Mouse (Mus musculus) lung, adult 18-20 months (tissue): Measurements from ENCODE around the gene Ece1.
"Not testable (repeated sequence)": the region's sequence is repeated elsewhere in the genome, so short reads cannot be mapped to it uniquely, and the experiment has no call there.

Experiments
- DNase-seq, 2 experiments: peaks; one replicate each; pipeline ENCODE4 v3.0.0; 2022; ENCODE audit warnings: mixed read lengths in 2 of 2

Gene Ece1

GRCm38 (mm10) chr4:137862019-137862418, at the start of gene Ece1:
Ece1 (plus strand) TSS chr4:137862237.
- DNase-seq: peak; percentile 92 to 93

GRCm38 (mm10) chr4:137812946-137813708, 48.9 kb upstream of the Ece1 start:
- no peak for DNase-seq

GRCm38 (mm10) chr4:137814140-137814539, 47.9 kb upstream of the Ece1 start:
- DNase-seq: no peak

GRCm38 (mm10) chr4:137815473-137815872, 46.6 kb upstream of the Ece1 start:
- no peak for DNase-seq

- DNase-seq: no peak
Measured at GRCm38 (mm10) chr4:137816216-137816615, 45.8 kb upstream of the Ece1 start.

GRCm38 (mm10) chr4:137818341-137818740, 43.7 kb upstream of the Ece1 start:
- DNase-seq: no peak

GRCm38 (mm10) chr4:137819487-137819886, 42.5 kb upstream of the Ece1 start:
- DNase-seq: peak in 1 of 2 experiments; percentile 42

GRCm38 (mm10) chr4:137820721-137821120, 41.3 kb upstream of the Ece1 start:
- peak; percentile 34 to 61 for DNase-seq

- no peak for DNase-seq
Measured at GRCm38 (mm10) chr4:137822537-137822936, 39.5 kb upstream of the Ece1 start.

- DNase-seq: no peak
Measured at GRCm38 (mm10) chr4:137823542-137823941, 38.5 kb upstream of the Ece1 start.

- DNase-seq: no peak
Measured at GRCm38 (mm10) chr4:137824881-137825280, 37.2 kb upstream of the Ece1 start.

GRCm38 (mm10) chr4:137830380-137830779, 31.7 kb upstream of the Ece1 start:
- DNase-seq: no peak

- no peak for DNase-seq
Measured at GRCm38 (mm10) chr4:137831598-137831997, 30.4 kb upstream of the Ece1 start.

- peak; percentile 78 to 81 for DNase-seq
Measured at GRCm38 (mm10) chr4:137835624-137836337, 26.3 kb upstream of the Ece1 start.

- DNase-seq: no peak
Measured at GRCm38 (mm10) chr4:137836741-137837140, 25.3 kb upstream of the Ece1 start.

- DNase-seq: peak; percentile 44 to 46
Measured at GRCm38 (mm10) chr4:137837792-137838191, 24.2 kb upstream of the Ece1 start.

GRCm38 (mm10) chr4:137838791-137839190, 23.2 kb upstream of the Ece1 start:
- no peak for DNase-seq

GRCm38 (mm10) chr4:137839452-137839851, 22.6 kb upstream of the Ece1 start:
- DNase-seq: no peak

- peak; percentile 68 to 74 for DNase-seq
Measured at GRCm38 (mm10) chr4:137844656-137845055, 17.4 kb upstream of the Ece1 start.

- DNase-seq: not testable (repeated sequence)
Measured at GRCm38 (mm10) chr4:137847651-137848050, 14.4 kb upstream of the Ece1 start.

GRCm38 (mm10) chr4:137850161-137850560, 11.9 kb upstream of the Ece1 start:
- no peak for DNase-seq

GRCm38 (mm10) chr4:137851484-137851883, 10.6 kb upstream of the Ece1 start:
- DNase-seq: peak; percentile 65 to 79

- DNase-seq: peak; percentile 73 to 81
Measured at GRCm38 (mm10) chr4:137853822-137854221, 8.2 kb upstream of the Ece1 start.

- DNase-seq: peak; percentile 54 to 62
Measured at GRCm38 (mm10) chr4:137855741-137856341, 6.2 kb upstream of the Ece1 start.
